Mouse (Mus musculus): ENCODE measurements at regions not wholly inside any gene's neighbourhood (a gene's known extent, or its start where the extent isn't known, plus 50 kb on each side); places are given as distances from the start of the nearest gene placed in this dataset.
A peak's percentile ranks its signal among the peaks of the same experiment; 100 is the strongest.

GRCm38 (mm10) chr13:51899319-51900042 lies 53.0 kb downstream of the Gadd45g start:
- no peak for DNase-seq

- DNase-seq, result no peak
Measured at GRCm38 (mm10) chr13:51900043-51900440, 53.6 kb downstream of the Gadd45g start.

- DNase-seq, result peak; percentile 93
Measured at GRCm38 (mm10) chr13:51902482-51903285, 56.2 kb downstream of the Gadd45g start.

- peak in 1 of 2 experiments; percentile 23 for DNase-seq
Measured at GRCm38 (mm10) chr13:51903324-51903939, 57.0 kb downstream of the Gadd45g start.

- no peak for DNase-seq
Measured at GRCm38 (mm10) chr13:51905270-51905669, 58.8 kb downstream of the Gadd45g start.

- no peak for DNase-seq
Measured at GRCm38 (mm10) chr13:51906103-51906502, 59.6 kb downstream of the Gadd45g start.

GRCm38 (mm10) chr13:51908514-51908913 lies 62.0 kb downstream of the Gadd45g start:
- DNase-seq, result no peak

- DNase-seq, result no peak
Measured at GRCm38 (mm10) chr13:51911296-51911998, 65.0 kb downstream of the Gadd45g start.

- DNase-seq, result no peak
Measured at GRCm38 (mm10) chr13:51912477-51912876, 66.0 kb downstream of the Gadd45g start.

- DNase-seq, result peak; percentile 64 to 77
Measured at GRCm38 (mm10) chr13:51912994-51913393, 66.5 kb downstream of the Gadd45g start.

- peak; percentile 53 to 56 for DNase-seq
Measured at GRCm38 (mm10) chr13:51916666-51917240, 70.3 kb downstream of the Gadd45g start.

GRCm38 (mm10) chr13:51917658-51918057 lies 71.2 kb downstream of the Gadd45g start:
- DNase-seq, result peak in 1 of 2 experiments; percentile 57

GRCm38 (mm10) chr13:51918108-51918507 lies 71.6 kb downstream of the Gadd45g start:
- DNase-seq, result no peak

GRCm38 (mm10) chr13:51918781-51919170 lies 72.3 kb downstream of the Gadd45g start:
- DNase-seq, result peak; percentile 34 to 37

- DNase-seq, result no peak
Measured at GRCm38 (mm10) chr13:51919171-51919793, 72.8 kb downstream of the Gadd45g start.

GRCm38 (mm10) chr13:51919937-51920336 lies 73.5 kb downstream of the Gadd45g start:
- no peak for DNase-seq

GRCm38 (mm10) chr13:51920511-51921351 lies 74.3 kb downstream of the Gadd45g start:
- DNase-seq, result peak in 1 of 2 experiments; percentile 43

GRCm38 (mm10) chr13:51921550-51921949 lies 75.1 kb downstream of the Gadd45g start:
- DNase-seq, result no peak

GRCm38 (mm10) chr13:51926764-51927163 lies 80.3 kb downstream of the Gadd45g start:
- no peak for DNase-seq

- DNase-seq, result no peak
Measured at GRCm38 (mm10) chr13:51929730-51930129, 83.3 kb downstream of the Gadd45g start.

GRCm38 (mm10) chr13:51930301-51930747 lies 83.8 kb downstream of the Gadd45g start:
- DNase-seq, result peak; percentile 30 to 48
